Mouse (Mus musculus): ENCODE results near the gene Exoc7. TPM values are rescaled to one million over a fixed set of nuclear protein-coding genes. Genes with fewer than 3 reads are reported as not detected.

Exoc7 gene
- total RNA-seq, 1 experiment: 26.4 TPM

GRCm38 (mm10) chr11:116347955-116348354 lies 40.9 kb upstream of the Exoc7 start:
- in situ Hi-C loops (cut with MboI; ENCODE audit: low sequenced_read_pairs in 2 of 2, unreplicated experiment in 2 of 2): no loop called here
- Histone ChIP-seq H3K27ac (ENCODE audit: insufficient read depth, low read depth, low read length, poor library complexity, severe bottlenecking) (no peak overlapping the region), H3K36me3 (ENCODE audit: control insufficient read depth, insufficient read depth, low read length, poor library complexity, severe bottlenecking) (no peaks in the 10 kb centered on the region; the same call in 1 of the 2 replicates)

GRCm38 (mm10) chr11:116347012-116347411 lies 40.0 kb upstream of the Exoc7 start:
- TF ChIP-seq HCFC1 (IDR thresholded peaks at IDR 0.05; ENCODE audit: borderline replicate concordance, insufficient read depth, low read length): no peak
- no peak for TF ChIP-seq CHD2 (IDR thresholded peaks at IDR 0.05; ENCODE audit: low read depth, low read length)
- no peak for TF ChIP-seq ZC3H11A (IDR thresholded peaks at IDR 0.05; ENCODE audit: borderline replicate concordance, low read depth, low read length)
- no peak for TF ChIP-seq MAFK (IDR thresholded peaks at IDR 0.05; ENCODE audit: insufficient read depth, low read depth, low read length)
- TF ChIP-seq ZNF384 (IDR thresholded peaks at IDR 0.05; ENCODE audit: low read depth, low read length): no peak
- Histone ChIP-seq H3K27ac (ENCODE audit: insufficient read depth, low read depth, low read length, poor library complexity, severe bottlenecking) (no peak overlapping the region), H3K36me3 (ENCODE audit: control insufficient read depth, insufficient read depth, low read length, poor library complexity, severe bottlenecking) (no peaks in the 10 kb centered on the region; the same call in 1 of the 2 replicates), H3K4me1 (ENCODE audit: control insufficient read depth in 2 of 2, insufficient read depth in 2 of 2, low read length in 2 of 2, poor library complexity in 1 of 2) (peaks cover 0 to 12% of the 10 kb centered on the region in 2 experiments; a peak in 1 of 4 replicates), H3K9me3 (ENCODE audit: control insufficient read depth, insufficient read depth, low read depth, low read length) (no peaks in the 10 kb centered on the region), H3K4me3 (ENCODE audit: insufficient read depth in 1 of 2, low read depth in 1 of 2, low read length in 2 of 2, poor library complexity in 1 of 2, severe bottlenecking in 1 of 2) (no peak overlapping the region), H3K9ac (ENCODE audit: insufficient read depth, low read depth, low read length, poor library complexity, severe bottlenecking) (no peak overlapping the region)
- DNase-seq (ENCODE audit: low read depth, low spot score): no peak
- in situ Hi-C loops (cut with MboI; ENCODE audit: low sequenced_read_pairs in 2 of 2, unreplicated experiment in 2 of 2): no loop called here

More at GRCm38 (mm10) chr11:116347955-116348354, 40.9 kb upstream of the Exoc7 start:
- Histone ChIP-seq H3K4me1 (ENCODE audit: control insufficient read depth in 2 of 2, insufficient read depth in 2 of 2, low read length in 2 of 2, poor library complexity in 1 of 2) (peaks cover 0 to 6% of the 10 kb centered on the region in 2 experiments; a peak in 1 of 4 replicates), H3K4me3 (ENCODE audit: insufficient read depth in 1 of 2, low read depth in 1 of 2, low read length in 2 of 2, poor library complexity in 1 of 2, severe bottlenecking in 1 of 2) (no peak overlapping the region), H3K9me3 (ENCODE audit: control insufficient read depth, insufficient read depth, low read depth, low read length) (no peaks in the 10 kb centered on the region), H3K9ac (ENCODE audit: insufficient read depth, low read depth, low read length, poor library complexity, severe bottlenecking) (no peak overlapping the region)
- DNase-seq (ENCODE audit: low read depth, low spot score): no peak
- TF ChIP-seq MAFK (IDR thresholded peaks at IDR 0.05; ENCODE audit: insufficient read depth, low read depth, low read length) (no peak), HCFC1 (IDR thresholded peaks at IDR 0.05; ENCODE audit: borderline replicate concordance, insufficient read depth, low read length) (no peak), ZNF384 (IDR thresholded peaks at IDR 0.05; ENCODE audit: low read depth, low read length) (no peak)

GRCm38 (mm10) chr11:116342069-116342791 lies 35.2 kb upstream of the Exoc7 start:
- no peak for DNase-seq (ENCODE audit: low read depth, low spot score)
- in situ Hi-C loops (cut with MboI; ENCODE audit: low sequenced_read_pairs in 2 of 2, unreplicated experiment in 2 of 2): no loop called here
- Histone ChIP-seq H3K9me3 (ENCODE audit: control insufficient read depth, insufficient read depth, low read depth, low read length) (no peaks in the 10 kb centered on the region), H3K4me1 (ENCODE audit: control insufficient read depth in 2 of 2, insufficient read depth in 2 of 2, low read length in 2 of 2, poor library complexity in 1 of 2) (peaks cover 0 to 12% of the 10 kb centered on the region in 2 experiments; a peak in 1 of 4 replicates), H3K4me3 (ENCODE audit: insufficient read depth in 1 of 2, low read depth in 1 of 2, low read length in 2 of 2, poor library complexity in 1 of 2, severe bottlenecking in 1 of 2) (no peak overlapping the region), H3K27ac (ENCODE audit: insufficient read depth, low read depth, low read length, poor library complexity, severe bottlenecking) (no peak overlapping the region), H3K36me3 (ENCODE audit: control insufficient read depth, insufficient read depth, low read length, poor library complexity, severe bottlenecking) (no peaks in the 10 kb centered on the region; the same call in 1 of the 2 replicates), H3K9ac (ENCODE audit: insufficient read depth, low read depth, low read length, poor library complexity, severe bottlenecking) (no peak overlapping the region)
- TF ChIP-seq ZNF384 (IDR thresholded peaks at IDR 0.05; ENCODE audit: low read depth, low read length): no peak
- no peak for TF ChIP-seq MAFK (IDR thresholded peaks at IDR 0.05; ENCODE audit: insufficient read depth, low read depth, low read length)
- no peak for TF ChIP-seq HCFC1 (IDR thresholded peaks at IDR 0.05; ENCODE audit: borderline replicate concordance, insufficient read depth, low read length)
- TF ChIP-seq CHD2 (IDR thresholded peaks at IDR 0.05; ENCODE audit: low read depth, low read length): no peak
- TF ChIP-seq ZC3H11A (IDR thresholded peaks at IDR 0.05; ENCODE audit: borderline replicate concordance, low read depth, low read length): no peak

GRCm38 (mm10) chr11:116337531-116337930 lies 30.5 kb upstream of the Exoc7 start:
- TF ChIP-seq MAFK (IDR thresholded peaks at IDR 0.05; ENCODE audit: insufficient read depth, low read depth, low read length) (no peak), ZNF384 (IDR thresholded peaks at IDR 0.05; ENCODE audit: low read depth, low read length) (no peak), HCFC1 (IDR thresholded peaks at IDR 0.05; ENCODE audit: borderline replicate concordance, insufficient read depth, low read length) (no peak), ZC3H11A (IDR thresholded peaks at IDR 0.05; ENCODE audit: borderline replicate concordance, low read depth, low read length) (no peak), CHD2 (IDR thresholded peaks at IDR 0.05; ENCODE audit: low read depth, low read length) (no peak)

More at GRCm38 (mm10) chr11:116337531-116337930, 30.5 kb upstream of the Exoc7 start:
- H3K9me3 ChIP-seq (ENCODE audit: control insufficient read depth, insufficient read depth, low read depth, low read length): no peaks in the 10 kb centered on the region
- H3K27ac ChIP-seq (ENCODE audit: insufficient read depth, low read depth, low read length, poor library complexity, severe bottlenecking): no peak overlapping the region
- no peak overlapping the region for H3K4me3 ChIP-seq (ENCODE audit: insufficient read depth in 1 of 2, low read depth in 1 of 2, low read length in 2 of 2, poor library complexity in 1 of 2, severe bottlenecking in 1 of 2)
- DNase-seq (ENCODE audit: low read depth, low spot score): no peak
- in situ Hi-C loops (cut with MboI; ENCODE audit: low sequenced_read_pairs in 2 of 2, unreplicated experiment in 2 of 2): no loop called here
- H3K4me1 ChIP-seq (ENCODE audit: control insufficient read depth in 2 of 2, insufficient read depth in 2 of 2, low read length in 2 of 2, poor library complexity in 1 of 2): peaks cover 2 to 22% of the 10 kb centered on the region in 2 experiments; a peak in 3 of 4 replicates
- H3K36me3 ChIP-seq (ENCODE audit: control insufficient read depth, insufficient read depth, low read length, poor library complexity, severe bottlenecking): no peaks in the 10 kb centered on the region
- H3K9ac ChIP-seq (ENCODE audit: insufficient read depth, low read depth, low read length, poor library complexity, severe bottlenecking): no peak overlapping the region
